In genomic region chr7:143460874-143461273, GRCm38 (mm10) we compare ENCODE assay signal across 8 mouse cellular contexts. TPM values are rescaled to one million over a fixed set of nuclear protein-coding genes. Genes with fewer than 3 reads are reported as not detected.
DNase-seq lines count a peak whose midpoint lies in the region; ATAC-seq and TF ChIP-seq lines count a peak whose summit lies in the region.

TSS of gene Cdkn1c (minus strand) at chr7:143461050.

- WGBS in forebrain, embryonic 16.5 days = 34% methylated on average over 38 of the region's 48 CpGs
- WGBS in liver, embryonic 16.5 days (ENCODE audit: insufficient replicate concordance) = 32% methylated on average over 45 of the region's 48 CpGs
- 26% methylated on average over 25 of the region's 48 CpGs for WGBS in neural tube, embryonic 11.5 days
- 30% methylated on average over 48 of the region's 48 CpGs for WGBS in stomach, embryonic 15.5 days

- H3K4me2 ChIP-seq in forebrain, embryonic 16.5 days (ENCODE audit: low read length) = peak within 1 kb of the TSS; percentile 58
- H3K4me2 ChIP-seq in liver, embryonic 16.5 days (ENCODE audit: low read depth, low read length) = peak within 1 kb of the TSS; percentile 67
- peak within 1 kb of the TSS; percentile 57 for H3K4me2 ChIP-seq in neural tube, embryonic 11.5 days (ENCODE audit: low read depth)
- H3K4me2 ChIP-seq in stomach, embryonic 15.5 days = peak within 1 kb of the TSS; percentile 60

- no peak for TF ChIP-seq CTCF in bone marrow macrophage, adult 2 months (IDR thresholded peaks at IDR 0.05; ENCODE audit: low read depth, low read length)

- peak within 1 kb of the TSS; percentile 26 for H3K4me3 ChIP-seq in bone marrow macrophage, adult 2 months (ENCODE audit: insufficient read depth, low read length)
- H3K4me3 ChIP-seq in forebrain, embryonic 16.5 days (replicated peaks; ENCODE audit: low read length) = peak within 1 kb of the TSS; percentile 51
- H3K4me3 ChIP-seq in liver, embryonic 16.5 days (ENCODE audit: low read depth, low read length) = peak within 1 kb of the TSS; percentile 54
- H3K4me3 ChIP-seq in neural tube, embryonic 11.5 days (ENCODE audit: low read depth, low read length) = peak within 1 kb of the TSS; percentile 68
- peak within 1 kb of the TSS; percentile 53 for H3K4me3 ChIP-seq in stomach, embryonic 15.5 days (replicated peaks)

- ATAC-seq in forebrain, embryonic 16.5 days = peak; percentile 88
- ATAC-seq in liver, embryonic 16.5 days (ENCODE audit: low read depth) = peak; percentile 89
- peak; percentile 75 for ATAC-seq in neural tube, embryonic 11.5 days (ENCODE audit: insufficient read depth, low FRiP score, low TSS enrichment)
- peak; percentile 82 for ATAC-seq in stomach, embryonic 15.5 days (ENCODE audit: insufficient read depth, low FRiP score, low read depth)

- DNase-seq in B cell, adult 2 months = peak; percentile 82 to 86
- peak; percentile 92 for DNase-seq in heart, postnatal 14 days
- DNase-seq in layer of hippocampus, adult 11-12 months (ENCODE audit: low spot score) = peak; percentile 85
- DNase-seq in neural tube, embryonic 11.5 days (ENCODE audit: low spot score) = peak; percentile 93

- H3K9ac ChIP-seq in forebrain, embryonic 16.5 days (replicated peaks; ENCODE audit: low read depth, low read length) = peak within 1 kb of the TSS; percentile 60
- peak within 1 kb of the TSS; percentile 43 for H3K9ac ChIP-seq in liver, embryonic 16.5 days (ENCODE audit: low read depth, low read length)
- peak within 1 kb of the TSS; percentile 88 for H3K9ac ChIP-seq in neural tube, embryonic 11.5 days (ENCODE audit: low read length)
- peak within 1 kb of the TSS; percentile 60 for H3K9ac ChIP-seq in stomach, embryonic 15.5 days

- H3K27ac ChIP-seq in bone marrow macrophage, adult 2 months (ENCODE audit: insufficient read depth, low read depth, low read length) = no peak within 1 kb of the TSS
- H3K27ac ChIP-seq in forebrain, embryonic 16.5 days (ENCODE audit: low read length) = peak within 1 kb of the TSS; percentile 37
- no peak within 1 kb of the TSS for H3K27ac ChIP-seq in liver, embryonic 16.5 days (ENCODE audit: low read length)
- peak within 1 kb of the TSS; percentile 82 for H3K27ac ChIP-seq in neural tube, embryonic 11.5 days (ENCODE audit: low read depth, low read length)
- peak within 1 kb of the TSS; percentile 58 for H3K27ac ChIP-seq in stomach, embryonic 15.5 days

- H3K36me3 ChIP-seq in forebrain, embryonic 16.5 days (ENCODE audit: control insufficient read depth, insufficient read depth) = no peaks in the 10 kb centered on the region
- no peaks in the 10 kb centered on the region for H3K36me3 ChIP-seq in liver, embryonic 16.5 days (ENCODE audit: control insufficient read depth, insufficient read depth)
- H3K36me3 ChIP-seq in neural tube, embryonic 11.5 days (ENCODE audit: control insufficient read depth, insufficient read depth, low read length) = no peaks in the 10 kb centered on the region
- H3K36me3 ChIP-seq in stomach, embryonic 15.5 days = no peaks in the 10 kb centered on the region

- no peaks in the 10 kb centered on the region for H3K4me1 ChIP-seq in bone marrow macrophage, adult 2 months (ENCODE audit: control insufficient read depth, insufficient read depth, low read length)
- peaks cover 10% of the 10 kb centered on the region for H3K4me1 ChIP-seq in forebrain, embryonic 16.5 days (replicated peaks; ENCODE audit: control insufficient read depth, insufficient read depth, low read length)
- peaks cover 17% of the 10 kb centered on the region for H3K4me1 ChIP-seq in liver, embryonic 16.5 days (ENCODE audit: control insufficient read depth, low read depth, low read length)
- peaks cover 3% of the 10 kb centered on the region; the same call in 1 of the 2 replicates for H3K4me1 ChIP-seq in neural tube, embryonic 11.5 days (ENCODE audit: control insufficient read depth, insufficient read depth, low read length)
- H3K4me1 ChIP-seq in stomach, embryonic 15.5 days = peaks cover 24% of the 10 kb centered on the region

- intact Hi-C loops in heart, postnatal 14 days (cut with DNase I) = loop anchor here (5.0 kb wide), 2 partner anchors 169 to 249 kb away; no protein-coding TSS in a partner anchor

- TF ChIP-seq POLR2A in bone marrow macrophage, adult 2 months (IDR thresholded peaks at IDR 0.05; ENCODE audit: borderline replicate concordance, low read depth, low read length) = no peak

- peaks cover 29% of the 10 kb centered on the region for H3K27me3 ChIP-seq in forebrain, embryonic 16.5 days (replicated peaks; ENCODE audit: control insufficient read depth, insufficient read depth, low read length)
- H3K27me3 ChIP-seq in liver, embryonic 16.5 days (ENCODE audit: control insufficient read depth, insufficient read depth, low read depth, low read length) = peaks cover 46% of the 10 kb centered on the region
- 0 out of 2 replicates have a peak, but pooled peaks cover 4% of the 10 kb centered on the region for H3K27me3 ChIP-seq in neural tube, embryonic 11.5 days (ENCODE audit: control insufficient read depth, insufficient read depth, low read length)
- H3K27me3 ChIP-seq in stomach, embryonic 15.5 days (replicated peaks) = no peaks in the 10 kb centered on the region

- H3K9me3 ChIP-seq in forebrain, embryonic 16.5 days (ENCODE audit: control insufficient read depth, low read length) = peaks cover 14% of the 10 kb centered on the region; the same call in 1 of the 2 replicates
- H3K9me3 ChIP-seq in liver, embryonic 16.5 days (replicated peaks; ENCODE audit: control insufficient read depth, low read length) = peaks cover 22% of the 10 kb centered on the region
- H3K9me3 ChIP-seq in neural tube, embryonic 11.5 days (ENCODE audit: control insufficient read depth, low read length) = peaks cover 11% of the 10 kb centered on the region
- H3K9me3 ChIP-seq in stomach, embryonic 15.5 days = 0 out of 2 replicates have a peak, but pooled peaks cover 2% of the 10 kb centered on the region

RNA-seq across cellular contexts. Expression of gene Cdkn1c, which starts in this region (rescaled TPM):
- 8.5 and 11.8 TPM in 2 replicates for polyA plus RNA-seq in bone marrow macrophage, adult 2 months (2012; ENCODE audit: insufficient read depth, insufficient read length, missing spikeins)
- polyA plus RNA-seq in forebrain, embryonic 16.5 days (2015; fragmentation: Nextera tagmentation; extraction: Ambion mirVana) = 96.6 and 138 TPM in 2 replicates
- 10 to 100 TPM; 37.3 to 52.0 TPM for total RNA-seq in heart, postnatal 14 days (2021)
- polyA plus RNA-seq in liver, embryonic 16.5 days (2015; fragmentation: Nextera tagmentation; extraction: Ambion mirVana) = 143 and 173 TPM in 2 replicates
- polyA plus RNA-seq in neural tube, embryonic 11.5 days (2014; fragmentation: Nextera tagmentation; extraction: Ambion mirVana) = 1,204 and 1,311 TPM in 2 replicates
- 768 and 804 TPM in 2 replicates for polyA plus RNA-seq in stomach, embryonic 15.5 days (2015; fragmentation: Nextera tagmentation; extraction: Ambion mirVana)

Comparison
In these comparisons a context has a peak if more than half of its experiments do, and no peak if none do; other contexts are left out.
1. H3K27ac ChIP-seq: peak in forebrain, embryonic 16.5 days (single experiment), neural tube, embryonic 11.5 days (single experiment) and stomach, embryonic 15.5 days (single experiment); none in bone marrow macrophage, adult 2 months (single experiment) and liver, embryonic 16.5 days (single experiment).
2. Peak in every context shown above with its lines, with median percentiles within 50 percentile points of each other: DNase-seq, H3K4me3 ChIP-seq, ATAC-seq, H3K4me2 ChIP-seq and H3K9ac ChIP-seq.